Mouse (Mus musculus): ENCODE data around the gene Stag1. TPM values are rescaled to one million over a fixed set of nuclear protein-coding genes. Genes with fewer than 3 reads are reported as not detected.

Stag1 gene
- polyA plus RNA-seq, 1 experiment from 2014 or later, result 27.7 TPM

DNA sequence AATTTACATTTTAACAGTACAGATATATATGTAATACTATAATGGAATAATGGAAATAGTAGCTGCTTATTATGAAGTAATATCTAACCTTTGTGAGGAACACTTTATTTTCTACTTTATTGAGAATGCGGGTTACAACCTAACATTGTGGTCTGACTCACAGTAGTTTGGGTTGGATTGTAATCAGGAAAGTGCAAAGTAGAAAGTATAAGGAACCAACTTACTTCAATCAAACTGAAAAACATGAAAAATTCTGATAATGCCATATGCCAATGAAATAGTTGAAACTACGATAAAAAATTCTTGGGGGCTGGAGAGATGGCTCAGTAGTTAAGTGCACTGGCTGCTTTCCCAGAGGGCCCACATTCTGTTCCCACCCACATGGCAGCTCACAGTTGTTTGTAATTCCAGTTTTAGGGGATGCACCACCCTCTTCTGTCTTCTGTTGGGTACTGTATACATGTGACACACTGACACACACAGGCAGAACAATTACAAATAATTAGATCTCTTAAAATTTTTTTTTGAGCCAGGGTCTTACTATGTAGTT lies 50.3 kb downstream of the Stag1 start:
- Histone ChIP-seq H3K4me3 (no peak overlapping the region), H3K9me3 (replicated peaks) (no peaks in the 10 kb centered on the region), H3K4me2 (no peak overlapping the region), H3K36me3 (no peaks in the 10 kb centered on the region), H3K27ac (no peak overlapping the region), H3K27me3 (no peaks in the 10 kb centered on the region), H3K4me1 (replicated peaks) (peaks cover 7% of the 10 kb centered on the region), H3K9ac (no peak overlapping the region)
- no peak for ATAC-seq (replicated peaks; ENCODE audit: insufficient number of reproducible peaks, insufficient read depth, low FRiP score, low read depth)
- 84% methylated on average over 2 of the region's 2 CpGs for WGBS

DNA sequence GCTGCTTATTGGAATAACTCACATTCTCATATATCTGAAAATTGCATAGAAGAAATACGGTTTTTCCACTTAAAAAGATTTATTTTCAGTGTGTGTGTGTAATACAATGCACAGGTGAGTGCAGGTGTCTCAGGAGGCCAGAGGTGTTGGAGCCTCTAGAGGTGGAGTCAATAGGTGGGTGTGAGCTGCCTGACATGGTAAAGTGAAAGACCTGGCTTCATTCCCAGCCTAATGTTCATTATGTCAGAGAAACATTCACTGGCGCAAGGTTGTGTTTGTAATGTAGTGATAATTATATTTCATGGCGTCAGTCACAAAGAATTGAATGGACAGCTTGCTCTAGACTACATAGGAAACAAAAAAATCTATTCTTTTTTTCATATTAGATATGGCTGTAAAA lies 56.5 kb downstream of the Stag1 start:
- Histone ChIP-seq H3K4me1 (replicated peaks) (peaks cover 5% of the 10 kb centered on the region; the same call in 1 of the 2 replicates), H3K4me2 (no peak overlapping the region), H3K36me3 (no peaks in the 10 kb centered on the region), H3K4me3 (no peak overlapping the region), H3K27me3 (no peaks in the 10 kb centered on the region), H3K9ac (no peak overlapping the region), H3K9me3 (replicated peaks) (no peaks in the 10 kb centered on the region), H3K27ac (peak overlapping the region; percentile 31; the same call in 1 of the 2 replicates)
- whole genome bisulfite sequencing, result 49% methylated on average over 3 of the region's 3 CpGs
- no peak for ATAC-seq (replicated peaks; ENCODE audit: insufficient number of reproducible peaks, insufficient read depth, low FRiP score, low read depth)

DNA sequence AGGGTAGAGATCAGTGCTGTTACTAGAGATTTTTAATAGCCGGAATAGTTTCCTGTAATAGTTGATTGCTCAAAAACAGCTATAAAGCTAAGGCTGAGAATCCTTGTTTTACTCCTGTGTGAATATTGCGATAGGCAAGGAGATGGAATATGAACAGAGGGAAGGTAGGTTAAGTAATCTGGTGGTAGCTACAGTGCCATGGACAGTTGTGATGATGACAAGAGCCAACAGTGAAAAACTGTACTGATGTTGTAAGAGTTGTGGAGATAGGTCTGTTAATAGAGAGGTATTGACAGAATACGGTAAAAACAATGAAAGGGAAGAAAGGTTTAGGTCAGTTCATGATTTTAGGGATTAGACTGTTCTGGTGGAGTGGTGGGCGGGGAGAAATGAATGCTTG lies 58.5 kb downstream of the Stag1 start:
- peaks cover 5% of the 10 kb centered on the region; the same call in 1 of the 2 replicates for H3K4me1 ChIP-seq (replicated peaks)
- ATAC-seq (replicated peaks; ENCODE audit: insufficient number of reproducible peaks, insufficient read depth, low FRiP score, low read depth), result no peak
- H3K9ac ChIP-seq, result no peak overlapping the region
- H3K27ac ChIP-seq, result no peak overlapping the region
- no peaks in the 10 kb centered on the region for H3K9me3 ChIP-seq (replicated peaks)
- no peak overlapping the region for H3K4me2 ChIP-seq
- H3K27me3 ChIP-seq, result no peaks in the 10 kb centered on the region
- no peaks in the 10 kb centered on the region for H3K36me3 ChIP-seq
- H3K4me3 ChIP-seq, result no peak overlapping the region
- 84% methylated on average over 4 of the region's 4 CpGs for WGBS

DNA sequence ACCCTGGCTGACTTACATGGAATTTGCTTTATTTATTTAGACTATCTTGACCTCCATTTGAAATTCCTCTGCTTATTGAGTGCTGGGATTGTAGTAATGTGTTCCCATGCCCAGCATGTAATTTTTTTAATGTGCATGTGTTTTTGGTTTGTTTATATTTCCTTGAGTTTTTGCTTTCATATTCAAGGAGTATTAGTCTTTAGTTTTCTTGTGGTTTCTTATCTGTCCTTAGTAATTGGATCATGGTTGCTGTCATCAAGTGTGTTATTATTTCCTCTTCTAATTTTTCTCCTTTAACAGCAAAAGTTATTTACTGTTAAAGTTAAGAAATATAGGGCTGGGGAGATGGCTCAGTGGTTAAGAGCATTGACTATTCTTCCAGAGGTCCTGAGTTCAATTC lies 63.0 kb downstream of the Stag1 start:
- no peaks in the 10 kb centered on the region for H3K36me3 ChIP-seq
- no peak for ATAC-seq (replicated peaks; ENCODE audit: insufficient number of reproducible peaks, insufficient read depth, low FRiP score, low read depth)

DNA sequence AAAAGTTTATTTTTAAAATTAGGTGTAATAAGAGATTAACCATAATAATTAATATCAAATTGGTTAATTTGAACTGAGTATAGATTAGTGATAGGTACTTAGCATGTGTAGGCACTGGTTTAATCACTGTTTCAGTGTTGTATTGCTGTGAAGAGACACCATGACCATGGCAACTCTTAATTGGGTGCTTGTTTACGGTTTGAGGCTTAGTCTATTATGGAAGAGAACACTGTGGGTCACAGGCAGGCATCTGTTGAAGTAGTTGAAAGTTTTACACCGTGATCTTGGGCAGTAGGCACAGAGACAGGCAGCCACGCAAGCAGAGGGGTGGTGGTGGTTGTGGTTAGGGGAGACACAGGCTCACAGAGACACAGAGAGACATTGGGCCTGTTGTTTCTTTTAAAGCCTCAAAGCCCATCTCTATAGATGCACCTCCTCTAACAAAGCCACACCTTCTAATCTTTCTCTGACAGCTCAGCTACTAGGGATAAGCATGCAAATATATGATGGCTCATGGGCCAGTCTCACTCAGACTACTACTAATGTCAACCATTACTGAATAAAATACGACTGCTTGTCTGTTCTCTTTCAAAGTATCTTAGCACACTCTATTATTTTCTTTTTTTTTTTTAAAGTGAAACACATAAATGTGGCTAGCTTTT lies 66.0 kb downstream of the Stag1 start:
- 88% methylated on average over 4 of the region's 4 CpGs for WGBS
- no peak for ATAC-seq (replicated peaks; ENCODE audit: insufficient number of reproducible peaks, insufficient read depth, low FRiP score, low read depth)

More for the DNA sequence above, 63.0 kb downstream of the Stag1 start:
- Histone ChIP-seq H3K4me1 (replicated peaks) (no peaks in the 10 kb centered on the region), H3K27me3 (no peaks in the 10 kb centered on the region), H3K9me3 (replicated peaks) (no peaks in the 10 kb centered on the region), H3K27ac (no peak overlapping the region), H3K4me3 (no peak overlapping the region), H3K9ac (no peak overlapping the region), H3K4me2 (no peak overlapping the region)

DNA sequence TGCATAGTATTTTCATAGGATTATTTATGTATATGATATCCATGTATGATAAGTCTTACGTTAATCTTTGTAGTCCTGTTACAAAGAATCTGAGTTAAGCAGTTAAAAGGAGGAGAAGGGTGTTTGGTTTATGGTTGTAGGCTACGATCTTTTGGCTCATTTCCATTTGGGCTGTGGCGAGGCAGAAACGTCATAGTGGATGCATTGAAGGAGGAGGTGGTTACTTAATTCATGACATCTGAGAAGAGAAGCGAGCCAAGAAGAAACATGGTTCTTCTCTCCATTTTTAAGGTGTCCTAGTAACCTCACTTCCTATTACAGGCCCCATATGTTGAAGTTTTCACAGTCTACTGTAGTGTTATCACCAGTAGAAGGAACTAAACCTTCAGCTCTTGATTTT lies 72.6 kb downstream of the Stag1 start:
- Histone ChIP-seq H3K9me3 (replicated peaks) (no peaks in the 10 kb centered on the region), H3K4me2 (no peak overlapping the region), H3K4me3 (no peak overlapping the region), H3K9ac (no peak overlapping the region), H3K27ac (no peak overlapping the region), H3K27me3 (no peaks in the 10 kb centered on the region), H3K36me3 (no peaks in the 10 kb centered on the region), H3K4me1 (replicated peaks) (no peaks in the 10 kb centered on the region)
- 68% methylated on average over 5 of the region's 5 CpGs for WGBS
- no peak for ATAC-seq (replicated peaks; ENCODE audit: insufficient number of reproducible peaks, insufficient read depth, low FRiP score, low read depth)

More for the DNA sequence above, 66.0 kb downstream of the Stag1 start:
- H3K9ac ChIP-seq, result no peak overlapping the region
- H3K27me3 ChIP-seq, result no peaks in the 10 kb centered on the region
- no peaks in the 10 kb centered on the region for H3K9me3 ChIP-seq (replicated peaks)
- H3K4me1 ChIP-seq (replicated peaks), result no peaks in the 10 kb centered on the region
- no peak overlapping the region for H3K4me3 ChIP-seq
- no peak overlapping the region for H3K4me2 ChIP-seq
- no peaks in the 10 kb centered on the region for H3K36me3 ChIP-seq
- H3K27ac ChIP-seq, result no peak overlapping the region

DNA sequence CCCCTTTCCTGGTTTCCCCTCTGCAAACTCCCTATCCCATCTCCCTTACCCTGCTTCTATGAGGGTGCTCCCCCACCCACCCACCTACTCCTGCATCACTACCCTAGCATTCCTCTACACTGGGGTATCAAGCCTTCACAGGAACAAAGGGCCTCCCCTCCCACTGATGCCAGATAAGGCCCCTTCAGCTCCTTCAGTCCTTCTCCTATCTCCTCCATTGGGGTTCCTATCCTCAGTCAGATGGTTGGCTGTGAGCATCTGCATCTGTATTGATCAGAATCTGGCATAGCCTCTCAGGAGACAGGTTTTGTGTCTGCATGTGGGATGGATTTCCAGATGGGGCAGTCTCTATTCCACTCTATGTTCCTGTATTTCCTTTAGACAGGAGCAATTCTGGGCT lies 81.4 kb downstream of the Stag1 start:
- Histone ChIP-seq H3K9me3 (replicated peaks) (no peaks in the 10 kb centered on the region), H3K27ac (no peak overlapping the region), H3K4me1 (replicated peaks) (peaks cover 4% of the 10 kb centered on the region; the same call in 1 of the 2 replicates), H3K27me3 (no peaks in the 10 kb centered on the region), H3K4me3 (no peak overlapping the region), H3K36me3 (no peaks in the 10 kb centered on the region), H3K9ac (no peak overlapping the region), H3K4me2 (no peak overlapping the region)
- no peak for ATAC-seq (replicated peaks; ENCODE audit: insufficient number of reproducible peaks, insufficient read depth, low FRiP score, low read depth)

DNA sequence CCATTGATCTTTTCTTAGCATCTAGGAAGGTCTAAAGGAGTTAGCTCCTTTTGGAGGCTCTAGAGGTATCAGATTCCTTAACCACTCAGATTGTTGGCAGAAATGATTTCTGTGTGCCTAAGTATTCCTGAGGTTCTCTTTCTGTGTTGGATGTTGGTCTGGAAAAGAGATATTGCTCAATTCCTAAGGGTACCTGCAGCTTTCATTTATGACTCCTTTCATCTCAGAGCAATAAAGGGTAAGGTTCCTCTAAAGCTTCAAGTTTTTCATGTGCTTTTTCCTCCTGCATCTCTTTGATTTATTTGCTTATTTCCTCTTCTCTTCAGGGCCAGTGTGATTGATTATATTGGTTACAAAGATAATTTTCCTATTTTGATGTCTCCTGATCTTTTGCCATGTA lies 84.7 kb downstream of the Stag1 start:
- Histone ChIP-seq H3K36me3 (no peaks in the 10 kb centered on the region), H3K4me1 (replicated peaks) (peaks cover 8% of the 10 kb centered on the region; the same call in 1 of the 2 replicates), H3K9ac (no peak overlapping the region), H3K27me3 (no peaks in the 10 kb centered on the region), H3K4me3 (no peak overlapping the region), H3K27ac (no peak overlapping the region), H3K9me3 (replicated peaks) (no peaks in the 10 kb centered on the region), H3K4me2 (no peak overlapping the region)
- ATAC-seq (replicated peaks; ENCODE audit: insufficient number of reproducible peaks, insufficient read depth, low FRiP score, low read depth), result no peak

DNA sequence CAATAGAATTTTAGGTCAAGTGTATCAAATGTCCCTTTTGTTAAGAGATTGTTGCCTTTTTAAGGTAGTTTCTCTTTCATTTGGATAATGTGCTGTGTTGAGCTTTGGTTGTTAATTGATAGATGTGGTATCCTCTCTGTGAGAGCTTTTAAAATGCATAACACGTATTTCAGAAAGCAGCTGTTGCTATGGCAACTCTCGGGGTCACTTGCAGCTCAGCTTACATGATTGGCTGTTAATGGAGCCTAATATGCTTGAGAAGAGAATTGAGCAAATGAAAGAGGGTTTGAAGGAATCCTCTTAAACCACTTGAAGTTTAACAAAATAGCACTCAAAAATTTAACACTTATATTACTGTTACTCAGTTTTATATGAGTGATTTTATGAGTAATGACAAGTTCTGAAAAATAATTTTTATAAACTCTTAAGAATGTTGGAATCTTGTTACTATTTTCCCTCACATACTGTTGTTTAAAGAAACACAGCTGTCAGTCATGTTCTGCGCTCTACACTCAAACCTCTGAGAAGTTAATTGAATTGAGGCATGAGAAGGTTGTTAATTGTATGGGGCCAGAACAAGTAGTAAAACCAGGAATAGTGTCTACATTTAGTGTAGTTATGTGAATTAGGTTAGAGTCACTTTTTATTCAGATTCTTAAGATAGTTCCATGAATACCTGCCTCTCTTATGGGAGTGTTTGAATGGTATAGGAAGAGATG lies 88.3 kb downstream of the Stag1 start:
- H3K4me3 ChIP-seq, result no peak overlapping the region
- H3K27ac ChIP-seq, result no peak overlapping the region
- no peaks in the 10 kb centered on the region for H3K27me3 ChIP-seq
- no peak overlapping the region for H3K4me2 ChIP-seq
- no peaks in the 10 kb centered on the region for H3K9me3 ChIP-seq (replicated peaks)
- peaks cover 8% of the 10 kb centered on the region; the same call in 1 of the 2 replicates for H3K4me1 ChIP-seq (replicated peaks)
- 54% methylated on average over 3 of the region's 3 CpGs for WGBS
- H3K9ac ChIP-seq, result no peak overlapping the region
- no peaks in the 10 kb centered on the region for H3K36me3 ChIP-seq
- ATAC-seq (replicated peaks; ENCODE audit: insufficient number of reproducible peaks, insufficient read depth, low FRiP score, low read depth), result no peak

DNA sequence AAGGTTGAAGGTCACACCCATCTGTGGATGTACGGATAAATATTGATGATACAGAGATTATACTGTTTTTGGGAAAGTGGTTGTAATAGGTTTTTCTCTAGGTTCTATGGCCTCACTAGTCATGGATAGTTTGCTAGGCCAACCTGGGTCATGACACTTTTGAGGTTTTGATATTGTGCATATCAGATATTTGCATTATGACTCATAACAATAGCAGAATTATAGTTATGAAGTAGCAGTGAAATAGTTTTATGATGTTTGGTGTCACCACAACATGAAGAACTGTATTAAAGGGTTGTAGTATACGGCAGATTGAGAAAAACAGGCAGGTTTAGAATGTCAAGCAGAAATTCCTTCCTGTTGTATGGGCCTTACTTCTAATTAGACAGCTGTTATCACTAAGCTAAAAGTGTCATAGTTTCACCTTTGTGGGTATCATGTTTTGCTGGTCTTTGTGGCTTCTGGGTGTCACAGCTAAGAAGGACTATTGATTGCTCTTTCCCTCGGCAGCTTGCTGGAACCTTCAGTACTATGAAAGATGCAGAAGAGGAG lies 92.2 kb downstream of the Stag1 start:
- H3K4me2 ChIP-seq, result no peak overlapping the region
- no peaks in the 10 kb centered on the region for H3K27me3 ChIP-seq
- no peaks in the 10 kb centered on the region for H3K9me3 ChIP-seq (replicated peaks)
- H3K4me1 ChIP-seq (replicated peaks), result peaks cover 7% of the 10 kb centered on the region; the same call in 1 of the 2 replicates
- ATAC-seq (replicated peaks; ENCODE audit: insufficient number of reproducible peaks, insufficient read depth, low FRiP score, low read depth), result no peak
- H3K27ac ChIP-seq, result no peak overlapping the region
- 87% methylated on average over 3 of the region's 3 CpGs for WGBS
- H3K4me3 ChIP-seq, result no peak overlapping the region
- H3K36me3 ChIP-seq, result no peaks in the 10 kb centered on the region
- H3K9ac ChIP-seq, result no peak overlapping the region

DNA sequence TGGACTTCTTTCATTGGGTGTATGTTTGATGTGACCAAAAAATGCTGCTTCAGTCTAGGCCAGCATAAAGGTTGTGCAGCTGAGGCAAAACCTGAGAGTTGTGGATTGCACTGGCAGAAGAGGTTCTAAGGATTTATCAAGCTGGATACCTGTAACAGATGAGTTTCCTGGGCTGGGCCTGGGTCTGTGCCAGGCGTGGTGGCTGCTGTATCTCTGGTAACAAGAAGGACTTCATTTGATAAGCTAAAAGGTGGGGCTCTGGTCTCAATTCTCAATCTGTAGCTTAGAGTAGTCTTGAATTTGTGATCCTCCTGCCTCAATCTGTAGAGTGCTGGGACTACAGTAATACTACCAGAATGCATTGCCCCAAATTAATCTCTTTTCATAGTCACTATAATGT lies 94.6 kb downstream of the Stag1 start:
- Histone ChIP-seq H3K27ac (no peak overlapping the region), H3K9ac (no peak overlapping the region), H3K36me3 (no peaks in the 10 kb centered on the region), H3K4me1 (replicated peaks) (peaks cover 5% of the 10 kb centered on the region), H3K9me3 (replicated peaks) (no peaks in the 10 kb centered on the region), H3K4me2 (no peak overlapping the region), H3K4me3 (no peak overlapping the region), H3K27me3 (no peaks in the 10 kb centered on the region)
- no peak for ATAC-seq (replicated peaks; ENCODE audit: insufficient number of reproducible peaks, insufficient read depth, low FRiP score, low read depth)
- WGBS, result 68% methylated on average over 1 of the region's 1 CpGs
